Mouse (Mus musculus): Measurements from ENCODE around the gene Agfg1.
"Not testable (repeated sequence)": the region's sequence is repeated elsewhere in the genome, so short reads cannot be mapped to it uniquely, and the experiment has no call there.

- TF ChIP-seq CTCF, EP300 (IDR thresholded peaks at IDR 0.05; ENCODE audit: low read depth): not testable (repeated sequence)
Measured at GRCm38 (mm10) chr1:82913434-82913833, 74.2 kb downstream of the Agfg1 start.
